Mouse (Mus musculus) hindbrain, embryonic 10.5 days (tissue): ENCODE measurements around the gene Sugct. TPM values are rescaled to one million over a fixed set of nuclear protein-coding genes. Genes with fewer than 3 reads are reported as not detected.

Source experiments
- DNase-seq: peaks from one replicate; pipeline ENCODE4 v3.0.0-alpha.2; 2017; ENCODE audit warnings: low spot score
- H3K27ac ChIP-seq: fragments of 300-500 bp; sonication (generic); 2 replicates; pipeline ENCODE4 v1.5.1; 2016; ENCODE audit warnings: mild to moderate bottlenecking, moderate library complexity
- H3K27me3 ChIP-seq: fragments of 300-500 bp; sonication (generic); 2 replicates; pipeline ENCODE4 v1.6.1; 2016; ENCODE audit warnings: mild to moderate bottlenecking; ENCODE audit not compliant: poor library complexity, insufficient read depth, severe bottlenecking
- H3K36me3 ChIP-seq: fragments of 300-500 bp; sonication (generic); 2 replicates; pipeline ENCODE4 v1.6.1; 2016; ENCODE audit warnings: mild to moderate bottlenecking, moderate library complexity
- H3K4me1 ChIP-seq: fragments of 300-500 bp; sonication (generic); replicated peaks from 2 replicates; pipeline ENCODE4 v1.6.1; 2016; ENCODE audit warnings: mild to moderate bottlenecking
- H3K4me3 ChIP-seq: fragments of 300-500 bp; sonication (generic); 2 replicates; pipeline ENCODE4 v1.5.1; 2016; ENCODE audit warnings: mild to moderate bottlenecking, moderate library complexity
- H3K9me3 ChIP-seq: fragments of 300-500 bp; sonication (generic); 2 replicates; pipeline ENCODE4 v1.6.1; 2016; ENCODE audit warnings: mild to moderate bottlenecking, moderate library complexity
- WGBS: fragments of 180-500 bp; shearing (Covaris S2); methylation state at CpG from one replicate; pipeline ENCODE4 v1.1.7; 2016; 5-methylcytosine and 5-hydroxymethylcytosine counted together
- polyA plus RNA-seq: library from polyadenylated mRNA; unstranded; fragments of >200 nt; fragmentation: Nextera tagmentation; extraction: Ambion mirVana; gene quantifications from 2 replicates; pipeline ENCODE4 v1.2.1, GENCODE M21; 2016

Gene Sugct
- polyA plus RNA-seq, 1 experiment from 2014 or later = 3.7 TPM

- no peak overlapping the region for H3K27ac ChIP-seq
- H3K9me3 ChIP-seq = no peaks in the 10 kb centered on the region
- 69% methylated on average over 2 of the region's 2 CpGs for WGBS
- H3K4me3 ChIP-seq = no peak overlapping the region
- no peaks in the 10 kb centered on the region for H3K27me3 ChIP-seq
- no peaks in the 10 kb centered on the region for H3K36me3 ChIP-seq
- DNase-seq = no peak
- H3K4me1 ChIP-seq = no peaks in the 10 kb centered on the region
Observed at GRCm38 (mm10) chr13:17039727-17040126, 655.6 kb downstream of the Sugct start.

GRCm38 (mm10) chr13:17038341-17038740, 657.0 kb downstream of the Sugct start:
- WGBS = 89% methylated on average over 4 of the region's 4 CpGs
- no peaks in the 10 kb centered on the region for H3K36me3 ChIP-seq
- no peak overlapping the region for H3K27ac ChIP-seq
- H3K9me3 ChIP-seq = no peaks in the 10 kb centered on the region
- DNase-seq = no peak
- H3K4me3 ChIP-seq = no peak overlapping the region
- no peaks in the 10 kb centered on the region for H3K4me1 ChIP-seq
- H3K27me3 ChIP-seq = no peaks in the 10 kb centered on the region

- Histone ChIP-seq H3K9me3 (no peaks in the 10 kb centered on the region), H3K4me3 (no peak overlapping the region), H3K27me3 (no peaks in the 10 kb centered on the region), H3K4me1 (no peaks in the 10 kb centered on the region), H3K36me3 (no peaks in the 10 kb centered on the region), H3K27ac (no peak overlapping the region)
- 85% methylated on average over 3 of the region's 3 CpGs for WGBS
- DNase-seq = no peak
Observed at GRCm38 (mm10) chr13:17037899-17038298, 657.5 kb downstream of the Sugct start.

DNA sequence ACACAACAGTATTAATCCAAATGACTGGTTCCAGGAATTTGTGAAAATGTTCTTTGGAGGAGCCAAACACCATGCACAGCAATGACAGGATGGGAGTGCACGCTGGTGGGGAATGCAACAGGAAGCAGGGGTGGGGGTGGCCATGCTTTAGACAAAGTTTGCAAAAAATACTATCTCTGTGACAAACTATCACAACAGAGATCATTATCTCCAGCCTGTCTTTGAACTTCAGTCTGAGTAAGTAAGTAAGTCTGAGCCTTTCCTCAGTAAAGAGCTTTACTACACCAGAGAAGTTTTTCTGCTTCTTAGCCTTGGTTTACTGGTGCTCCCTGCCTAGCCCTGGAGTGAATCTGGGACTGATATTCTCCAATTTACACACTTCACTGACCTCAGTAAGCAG, 664.6 kb downstream of the Sugct start:
- Histone ChIP-seq H3K36me3 (no peaks in the 10 kb centered on the region), H3K27ac (no peak overlapping the region), H3K4me1 (no peaks in the 10 kb centered on the region), H3K27me3 (no peaks in the 10 kb centered on the region), H3K9me3 (no peaks in the 10 kb centered on the region), H3K4me3 (no peak overlapping the region)
- DNase-seq = no peak
- WGBS = 78% methylated on average over 1 of the region's 1 CpGs

DNA sequence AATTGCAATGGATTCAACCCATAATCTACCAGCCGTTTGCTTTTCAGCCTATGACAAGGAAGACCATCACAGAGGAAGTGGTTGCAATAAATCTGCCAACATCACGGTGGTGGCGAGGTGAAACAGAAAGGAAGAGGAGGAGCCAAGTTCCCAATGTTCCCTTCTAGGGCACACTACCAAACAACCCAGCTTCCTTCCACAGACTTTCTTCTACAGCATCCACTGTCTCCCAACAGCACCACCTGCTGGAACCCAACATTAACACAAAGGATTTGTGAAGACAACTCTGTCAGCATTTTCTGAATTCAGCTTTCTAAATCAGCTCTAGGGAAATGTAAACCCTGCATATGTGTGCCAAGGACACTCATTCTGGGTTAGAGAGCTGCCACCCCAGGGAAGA, 666.8 kb downstream of the Sugct start:
- WGBS = 38% methylated on average over 3 of the region's 3 CpGs
- no peaks in the 10 kb centered on the region for H3K36me3 ChIP-seq

GRCm38 (mm10) chr13:17027846-17028529, 667.4 kb downstream of the Sugct start:
- 92% methylated on average over 4 of the region's 4 CpGs for WGBS
- Histone ChIP-seq H3K9me3 (no peaks in the 10 kb centered on the region), H3K4me1 (no peaks in the 10 kb centered on the region), H3K36me3 (no peaks in the 10 kb centered on the region), H3K27ac (no peak overlapping the region), H3K4me3 (no peak overlapping the region), H3K27me3 (no peaks in the 10 kb centered on the region)
- DNase-seq = no peak

More for the DNA sequence above, 666.8 kb downstream of the Sugct start:
- no peak overlapping the region for H3K4me3 ChIP-seq
- no peaks in the 10 kb centered on the region for H3K4me1 ChIP-seq
- peak; percentile 40 for DNase-seq
- H3K27me3 ChIP-seq = no peaks in the 10 kb centered on the region
- no peak overlapping the region for H3K27ac ChIP-seq
- H3K9me3 ChIP-seq = no peaks in the 10 kb centered on the region

- Histone ChIP-seq H3K4me1 (no peaks in the 10 kb centered on the region), H3K9me3 (no peaks in the 10 kb centered on the region), H3K27me3 (no peaks in the 10 kb centered on the region), H3K27ac (no peak overlapping the region), H3K4me3 (no peak overlapping the region), H3K36me3 (no peaks in the 10 kb centered on the region)
- DNase-seq = no peak
- 72% methylated on average over 2 of the region's 2 CpGs for WGBS
Observed at GRCm38 (mm10) chr13:17027001-17027400, 668.4 kb downstream of the Sugct start.

GRCm38 (mm10) chr13:16996464-16996863, 698.9 kb downstream of the Sugct start:
- no peaks in the 10 kb centered on the region for H3K4me1 ChIP-seq
- no peaks in the 10 kb centered on the region for H3K27me3 ChIP-seq
- H3K27ac ChIP-seq = no peak overlapping the region
- no peak for DNase-seq
- H3K36me3 ChIP-seq = no peaks in the 10 kb centered on the region
- WGBS = 90% methylated on average over 2 of the region's 2 CpGs
- no peak overlapping the region for H3K4me3 ChIP-seq
- H3K9me3 ChIP-seq = no peaks in the 10 kb centered on the region

DNA sequence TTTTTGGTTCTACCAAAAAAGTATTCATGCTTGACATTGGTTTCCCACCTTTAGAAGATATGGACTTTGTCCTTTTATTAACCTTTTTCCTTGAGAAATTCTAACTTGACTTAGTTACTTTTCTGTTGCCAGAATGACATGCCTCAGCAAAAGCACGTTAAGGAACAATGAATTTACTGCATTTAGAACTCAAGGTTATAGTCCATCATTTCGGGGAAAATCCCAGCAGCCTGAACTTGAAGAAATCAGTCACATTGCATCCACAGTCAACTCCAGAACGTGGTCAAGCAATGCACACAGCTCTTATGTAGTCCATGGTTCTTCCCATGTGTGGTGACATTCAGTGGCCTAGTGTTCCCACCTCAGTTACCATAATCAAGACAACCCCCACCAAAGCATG, 700.0 kb downstream of the Sugct start:
- DNase-seq = no peak
- no peak overlapping the region for H3K27ac ChIP-seq
- no peaks in the 10 kb centered on the region for H3K36me3 ChIP-seq
- no peaks in the 10 kb centered on the region for H3K9me3 ChIP-seq
- H3K4me3 ChIP-seq = no peak overlapping the region
- WGBS = 82% methylated on average over 3 of the region's 3 CpGs
- no peaks in the 10 kb centered on the region for H3K27me3 ChIP-seq
- H3K4me1 ChIP-seq = no peaks in the 10 kb centered on the region

DNA sequence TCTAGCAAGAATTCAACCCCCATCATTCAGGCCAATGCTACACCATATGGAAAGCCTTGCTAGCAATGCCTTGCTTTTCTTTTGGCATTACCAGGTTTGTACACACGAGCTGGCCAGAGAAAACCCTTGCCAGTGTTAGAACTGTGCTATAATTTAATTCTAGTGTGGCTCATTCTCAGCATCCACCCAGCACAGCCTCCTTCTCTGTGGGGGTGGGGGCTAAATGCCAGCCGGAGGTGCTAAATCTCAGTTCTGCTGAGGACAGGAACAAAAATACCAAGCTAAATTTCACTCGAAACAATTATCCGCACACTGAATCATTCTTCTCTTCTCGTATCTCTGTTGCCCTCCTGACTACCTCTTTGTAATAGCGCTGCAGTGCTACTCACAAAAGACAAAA, 717.6 kb downstream of the Sugct start:
- DNase-seq = no peak
- Histone ChIP-seq H3K27me3 (no peaks in the 10 kb centered on the region), H3K36me3 (no peaks in the 10 kb centered on the region), H3K4me1 (0 out of 2 replicates have a peak, but pooled peaks cover 6% of the 10 kb centered on the region), H3K27ac (no peak overlapping the region), H3K9me3 (no peaks in the 10 kb centered on the region), H3K4me3 (no peak overlapping the region)
- 68% methylated on average over 6 of the region's 6 CpGs for WGBS

- Histone ChIP-seq H3K9me3 (no peaks in the 10 kb centered on the region), H3K4me1 (no peaks in the 10 kb centered on the region), H3K27ac (no peak overlapping the region), H3K36me3 (no peaks in the 10 kb centered on the region), H3K27me3 (no peaks in the 10 kb centered on the region), H3K4me3 (no peak overlapping the region)
- DNase-seq = no peak
- 85% methylated on average over 2 of the region's 2 CpGs for WGBS
Observed at GRCm38 (mm10) chr13:16971277-16971676, 724.1 kb downstream of the Sugct start.

GRCm38 (mm10) chr13:16968995-16969394, 726.4 kb downstream of the Sugct start:
- WGBS = 92% methylated on average over 5 of the region's 5 CpGs
- Histone ChIP-seq H3K4me3 (no peak overlapping the region), H3K27ac (no peak overlapping the region), H3K4me1 (no peaks in the 10 kb centered on the region), H3K9me3 (no peaks in the 10 kb centered on the region), H3K36me3 (no peaks in the 10 kb centered on the region), H3K27me3 (no peaks in the 10 kb centered on the region)
- DNase-seq = no peak

DNA sequence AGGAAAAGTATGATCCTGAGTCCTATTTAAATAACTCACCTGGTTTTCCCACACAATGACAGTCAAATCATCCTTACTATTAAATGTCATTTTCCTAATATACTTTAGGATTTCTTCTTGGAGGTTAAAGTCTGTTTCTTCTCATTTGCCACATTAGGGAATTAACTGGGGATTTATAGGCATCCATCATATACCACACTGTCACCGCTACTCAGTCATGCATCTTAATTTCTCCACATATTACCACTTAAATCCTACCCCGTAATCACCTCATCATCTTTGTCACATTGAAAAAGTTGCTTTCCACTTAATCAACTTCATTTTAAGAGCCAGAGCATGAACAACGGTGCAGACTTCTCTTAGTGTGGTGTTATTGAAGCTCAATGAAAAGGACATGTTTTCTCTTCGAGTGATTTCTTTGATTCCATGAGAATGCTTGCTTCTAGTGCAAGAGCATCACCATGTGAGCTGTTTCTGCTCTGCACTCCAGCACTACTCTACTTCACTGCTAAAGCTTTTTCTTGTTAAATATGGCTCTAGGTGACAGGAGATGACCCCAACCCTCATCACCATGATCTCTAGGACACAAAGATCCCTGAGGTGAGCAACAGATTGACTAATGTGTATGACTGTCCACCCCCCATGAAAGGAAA, 730.4 kb downstream of the Sugct start:
- no peak for DNase-seq
- no peak overlapping the region for H3K27ac ChIP-seq

More for the DNA sequence above, 730.4 kb downstream of the Sugct start:
- Histone ChIP-seq H3K4me3 (no peak overlapping the region), H3K9me3 (no peaks in the 10 kb centered on the region), H3K36me3 (no peaks in the 10 kb centered on the region), H3K27me3 (no peaks in the 10 kb centered on the region), H3K4me1 (no peaks in the 10 kb centered on the region)
- 87% methylated on average over 4 of the region's 4 CpGs for WGBS
